Mouse (Mus musculus): Measurements from ENCODE around the gene Klk13. TPM values are rescaled to one million over a fixed set of nuclear protein-coding genes. Genes with fewer than 3 reads are reported as not detected.

Klk13 gene
- 3.6 TPM for polyA plus RNA-seq (2014; fragmentation: Illumina TruSeq; extraction: RNeasy Lipid Tissue Mini Kit (QIAGEN cat#74804); ENCODE audit: insufficient read depth, low read depth, low replicate concordance)

GRCm38 (mm10) chr7:43712267-43712666 lies at the start of gene Klk13:
Gene Klk13 (plus strand): TSS chr7:43712567.

GRCm38 (mm10) chr7:43671809-43672580 lies 40.4 kb upstream of the Klk13 start, which contains the start of gene Ctu1:
Gene Ctu1 (plus strand): TSS chr7:43672016.

GRCm38 (mm10) chr7:43690118-43690517 lies 22.2 kb upstream of the Klk13 start, which contains the start of gene Klk14:
Gene Klk14 (plus strand): TSS chr7:43690418.

GRCm38 (mm10) chr7:43768597-43768996 lies 56.2 kb downstream of the Klk13 start, which contains the start of gene Klk12:
Gene Klk12 (plus strand): TSS chr7:43768897.

GRCm38 (mm10) chr7:43774364-43774763 lies 62.0 kb downstream of the Klk13 start, which contains the start of gene Klk11:
Gene Klk11 (plus strand): TSS chr7:43774604.

Other genes starting within 250 kb of the Klk13 start
- 1.2 TPM for gene Vsig10l, start 249.4 kb upstream of the Klk13 start, polyA plus RNA-seq (2014; fragmentation: Illumina TruSeq; extraction: RNeasy Lipid Tissue Mini Kit (QIAGEN cat#74804); ENCODE audit: insufficient read depth, low read depth, low replicate concordance)
- gene Iglon5, start 222.5 kb upstream of the Klk13 start, polyA plus RNA-seq (2014; fragmentation: Illumina TruSeq; extraction: RNeasy Lipid Tissue Mini Kit (QIAGEN cat#74804); ENCODE audit: insufficient read depth, low read depth, low replicate concordance) = 0.22 TPM
- not detected for gene 4931406B18Rik, start 206.6 kb upstream of the Klk13 start, polyA plus RNA-seq (2014; fragmentation: Illumina TruSeq; extraction: RNeasy Lipid Tissue Mini Kit (QIAGEN cat#74804); ENCODE audit: insufficient read depth, low read depth, low replicate concordance)
- 3.8 TPM for gene Cd33, start 168.1 kb upstream of the Klk13 start, polyA plus RNA-seq (2014; fragmentation: Illumina TruSeq; extraction: RNeasy Lipid Tissue Mini Kit (QIAGEN cat#74804); ENCODE audit: insufficient read depth, low read depth, low replicate concordance)
- gene Zfp658, start 150.3 kb upstream of the Klk13 start, polyA plus RNA-seq (2014; fragmentation: Illumina TruSeq; extraction: RNeasy Lipid Tissue Mini Kit (QIAGEN cat#74804); ENCODE audit: insufficient read depth, low read depth, low replicate concordance) = 1.9 TPM
- 3.3 TPM for gene Zfp719, start 133.0 kb upstream of the Klk13 start, polyA plus RNA-seq (2014; fragmentation: Illumina TruSeq; extraction: RNeasy Lipid Tissue Mini Kit (QIAGEN cat#74804); ENCODE audit: insufficient read depth, low read depth, low replicate concordance)
- gene Zfp819, start 105.4 kb upstream of the Klk13 start, polyA plus RNA-seq (2014; fragmentation: Illumina TruSeq; extraction: RNeasy Lipid Tissue Mini Kit (QIAGEN cat#74804); ENCODE audit: insufficient read depth, low read depth, low replicate concordance) = not detected
- gene Ceacam18, start 77.9 kb upstream of the Klk13 start, polyA plus RNA-seq (2014; fragmentation: Illumina TruSeq; extraction: RNeasy Lipid Tissue Mini Kit (QIAGEN cat#74804); ENCODE audit: insufficient read depth, low read depth, low replicate concordance) = not detected
- gene Siglece, start 52.4 kb upstream of the Klk13 start, polyA plus RNA-seq (2014; fragmentation: Illumina TruSeq; extraction: RNeasy Lipid Tissue Mini Kit (QIAGEN cat#74804); ENCODE audit: insufficient read depth, low read depth, low replicate concordance) = 5.0 TPM
- gene Ctu1, start 40.6 kb upstream of the Klk13 start, polyA plus RNA-seq (2014; fragmentation: Illumina TruSeq; extraction: RNeasy Lipid Tissue Mini Kit (QIAGEN cat#74804); ENCODE audit: insufficient read depth, low read depth, low replicate concordance) = 6.5 TPM
- 1.1 TPM for gene Klk14, start 22.1 kb upstream of the Klk13 start, polyA plus RNA-seq (2014; fragmentation: Illumina TruSeq; extraction: RNeasy Lipid Tissue Mini Kit (QIAGEN cat#74804); ENCODE audit: insufficient read depth, low read depth, low replicate concordance)
- gene Klk12, start 56.3 kb downstream of the Klk13 start, polyA plus RNA-seq (2014; fragmentation: Illumina TruSeq; extraction: RNeasy Lipid Tissue Mini Kit (QIAGEN cat#74804); ENCODE audit: insufficient read depth, low read depth, low replicate concordance) = not detected
- gene Klk11, start 62.0 kb downstream of the Klk13 start, polyA plus RNA-seq (2014; fragmentation: Illumina TruSeq; extraction: RNeasy Lipid Tissue Mini Kit (QIAGEN cat#74804); ENCODE audit: insufficient read depth, low read depth, low replicate concordance) = 1.8 TPM
- gene Klk10, start 68.5 kb downstream of the Klk13 start, polyA plus RNA-seq (2014; fragmentation: Illumina TruSeq; extraction: RNeasy Lipid Tissue Mini Kit (QIAGEN cat#74804); ENCODE audit: insufficient read depth, low read depth, low replicate concordance) = 0.92 TPM
- gene Klk9, start 79.3 kb downstream of the Klk13 start, polyA plus RNA-seq (2014; fragmentation: Illumina TruSeq; extraction: RNeasy Lipid Tissue Mini Kit (QIAGEN cat#74804); ENCODE audit: insufficient read depth, low read depth, low replicate concordance) = not detected
- 20.3 TPM for gene Klk8, start 85.0 kb downstream of the Klk13 start, polyA plus RNA-seq (2014; fragmentation: Illumina TruSeq; extraction: RNeasy Lipid Tissue Mini Kit (QIAGEN cat#74804); ENCODE audit: insufficient read depth, low read depth, low replicate concordance)
- not detected for gene Klk7, start 98.7 kb downstream of the Klk13 start, polyA plus RNA-seq (2014; fragmentation: Illumina TruSeq; extraction: RNeasy Lipid Tissue Mini Kit (QIAGEN cat#74804); ENCODE audit: insufficient read depth, low read depth, low replicate concordance)
- not detected for gene Klk6, start 111.9 kb downstream of the Klk13 start, polyA plus RNA-seq (2014; fragmentation: Illumina TruSeq; extraction: RNeasy Lipid Tissue Mini Kit (QIAGEN cat#74804); ENCODE audit: insufficient read depth, low read depth, low replicate concordance)
- gene Klk5, start 129.4 kb downstream of the Klk13 start, polyA plus RNA-seq (2014; fragmentation: Illumina TruSeq; extraction: RNeasy Lipid Tissue Mini Kit (QIAGEN cat#74804); ENCODE audit: insufficient read depth, low read depth, low replicate concordance) = not detected
- not detected for gene Klk4, start 168.6 kb downstream of the Klk13 start, polyA plus RNA-seq (2014; fragmentation: Illumina TruSeq; extraction: RNeasy Lipid Tissue Mini Kit (QIAGEN cat#74804); ENCODE audit: insufficient read depth, low read depth, low replicate concordance)
- not detected for gene Klk15, start 221.2 kb downstream of the Klk13 start, polyA plus RNA-seq (2014; fragmentation: Illumina TruSeq; extraction: RNeasy Lipid Tissue Mini Kit (QIAGEN cat#74804); ENCODE audit: insufficient read depth, low read depth, low replicate concordance)
- gene Klk1b8, start 238.1 kb downstream of the Klk13 start, polyA plus RNA-seq (2014; fragmentation: Illumina TruSeq; extraction: RNeasy Lipid Tissue Mini Kit (QIAGEN cat#74804); ENCODE audit: insufficient read depth, low read depth, low replicate concordance) = not detected